Mouse (Mus musculus) cerebellum, adult 9-10 months (tissue): Measurements from ENCODE around the gene Gm20489.

Experiments used
- DNase-seq: peaks from one replicate; pipeline ENCODE4 v3.0.0; 2022

Gm20489 gene

DNA sequence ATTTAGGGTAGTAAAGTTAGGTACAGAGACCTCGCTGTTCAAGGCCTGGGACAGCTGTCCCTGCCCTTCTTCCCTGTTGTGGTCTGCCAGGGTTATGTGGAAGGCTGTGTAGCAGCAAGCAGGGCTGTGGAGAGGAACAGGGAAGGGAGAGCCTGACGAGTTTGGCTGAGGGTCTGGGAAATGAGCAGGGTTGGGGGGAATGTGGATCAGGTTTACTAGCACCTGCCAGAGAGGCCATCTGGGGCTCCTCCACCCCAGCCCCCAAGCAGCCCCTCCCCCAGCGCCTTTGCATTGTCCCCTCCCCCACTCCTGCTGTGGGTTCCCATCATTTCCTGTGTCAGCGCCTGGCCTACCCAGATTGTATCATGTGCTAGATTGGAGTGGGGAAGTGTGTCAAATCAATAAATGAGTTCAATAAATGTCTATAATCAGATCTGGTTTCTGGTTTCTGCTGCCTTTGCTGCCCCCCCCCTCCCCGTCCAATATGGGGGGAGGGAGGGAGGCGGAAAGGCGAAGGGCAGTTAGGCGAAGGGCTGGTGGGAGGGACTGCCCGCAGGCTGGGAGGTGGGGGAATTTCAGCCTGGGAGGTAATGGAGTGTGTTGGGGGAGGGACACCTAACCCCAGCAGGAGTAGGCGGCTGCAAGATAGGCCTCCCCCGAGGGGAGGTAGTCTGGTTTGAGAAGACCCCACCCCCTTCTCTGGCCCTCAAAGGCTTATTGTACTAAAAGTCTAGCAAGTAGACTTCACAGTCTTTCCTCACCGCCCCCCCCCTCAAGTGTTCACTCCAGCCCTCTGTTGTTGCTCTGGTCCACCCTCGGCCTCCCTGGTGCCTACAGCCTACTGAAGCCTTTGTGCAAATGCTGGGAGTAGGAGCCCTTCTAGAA is 8.1 kb downstream of the Gm20489 start:
- DNase-seq: no peak

DNA sequence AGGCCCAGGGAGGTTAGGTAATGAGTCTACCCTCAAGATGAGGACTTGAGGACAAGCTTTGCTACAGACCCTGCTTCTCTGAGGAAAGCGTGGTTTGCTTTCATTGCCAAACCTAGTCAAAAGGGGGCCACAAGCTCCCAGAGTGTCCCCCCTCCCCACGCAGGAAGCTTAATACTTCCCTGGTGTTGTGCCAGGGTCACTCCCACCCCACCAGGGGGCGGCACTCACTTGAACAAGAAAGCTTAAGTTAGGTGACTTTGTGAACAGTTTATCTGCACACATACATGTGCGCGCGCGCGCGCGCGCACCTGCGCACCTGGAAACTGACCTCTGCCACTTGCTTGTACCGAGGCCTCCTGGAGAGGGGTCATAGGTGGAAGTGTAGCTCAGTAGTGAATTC is 12.2 kb downstream of the Gm20489 start:
- no peak for DNase-seq

DNA sequence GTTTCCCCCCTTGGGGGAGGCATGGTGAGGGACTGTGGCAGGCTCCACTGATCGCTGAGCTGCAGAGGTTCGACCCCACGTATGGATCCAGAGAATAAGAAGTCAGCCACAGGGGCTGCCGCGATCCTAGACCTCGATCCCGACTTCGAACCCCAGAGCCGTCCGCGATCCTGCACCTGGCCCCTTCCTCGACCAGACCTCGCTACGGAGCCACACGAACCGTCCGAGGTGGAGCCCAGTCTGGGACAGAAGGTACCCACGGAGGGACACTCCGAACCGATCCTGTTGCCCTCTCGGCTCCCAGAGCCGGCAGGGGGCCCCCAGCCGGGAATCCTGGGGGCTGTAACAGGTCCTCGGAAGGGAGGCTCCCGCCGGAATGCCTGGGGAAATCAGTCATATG is 14.1 kb downstream of the Gm20489 start:
- no peak for DNase-seq

DNA sequence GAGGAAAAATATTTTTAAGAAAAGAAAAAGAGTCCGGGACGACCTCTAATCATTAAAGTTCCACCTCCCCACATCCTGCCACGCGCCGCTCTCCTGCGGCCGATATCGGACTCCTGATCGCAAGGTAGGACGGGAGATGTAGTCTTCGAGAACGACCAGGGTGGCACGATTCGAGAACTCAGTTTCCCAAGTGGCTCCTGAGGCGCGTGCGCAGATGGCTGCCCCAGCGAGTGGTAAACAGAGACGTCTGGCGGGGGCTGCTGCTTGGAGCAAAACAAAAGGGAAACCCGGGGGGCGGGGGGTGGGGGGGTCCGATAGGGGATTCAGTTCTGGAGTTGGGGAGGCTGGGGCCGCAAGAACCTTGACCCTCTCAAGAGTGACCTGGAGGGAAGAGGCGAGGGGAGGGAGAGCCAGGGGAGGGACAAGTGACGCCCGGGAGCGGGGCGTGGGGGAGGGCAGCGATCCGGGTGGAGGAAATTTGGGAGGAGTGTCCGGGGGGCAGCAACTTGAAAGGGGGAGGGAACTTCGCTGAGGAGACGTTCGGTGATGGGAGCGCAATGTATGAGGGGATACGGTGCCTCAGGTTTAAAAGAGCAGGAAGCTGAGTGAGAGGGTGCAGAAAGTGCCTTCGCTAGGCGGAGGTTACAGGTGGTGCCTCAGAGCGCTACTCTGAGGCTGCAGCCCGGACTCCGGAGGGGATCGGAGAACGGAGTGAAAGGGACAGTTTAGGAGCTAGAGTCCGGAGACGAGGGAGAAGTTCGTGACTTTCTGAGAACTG is 14.7 kb downstream of the Gm20489 start, which contains the start of gene Foxo4:
TSS of gene Foxo4 (plus strand) at position 577 of the 778 bp plus-strand sequence.
- peak; percentile 90 for DNase-seq

DNA sequence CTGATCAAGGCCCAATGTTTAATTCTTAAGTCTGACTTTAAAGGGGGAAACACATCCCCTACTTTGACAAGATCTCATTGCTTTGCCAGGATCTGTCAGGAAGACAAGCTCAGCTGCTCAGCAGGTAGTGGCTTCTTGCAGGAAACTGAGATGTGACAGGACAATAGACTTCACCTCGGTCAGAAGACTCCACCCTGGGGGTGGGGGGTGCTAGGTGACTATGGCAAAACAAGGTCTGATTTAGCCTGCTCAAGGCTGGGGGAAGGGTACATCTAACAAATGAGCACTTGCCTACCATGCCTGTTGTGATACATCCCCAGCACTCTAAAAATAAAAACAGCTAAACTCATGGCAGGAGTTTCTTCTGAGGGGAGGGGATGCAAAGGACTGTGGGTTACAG is 23.8 kb downstream of the Gm20489 start:
- no peak for DNase-seq

DNA sequence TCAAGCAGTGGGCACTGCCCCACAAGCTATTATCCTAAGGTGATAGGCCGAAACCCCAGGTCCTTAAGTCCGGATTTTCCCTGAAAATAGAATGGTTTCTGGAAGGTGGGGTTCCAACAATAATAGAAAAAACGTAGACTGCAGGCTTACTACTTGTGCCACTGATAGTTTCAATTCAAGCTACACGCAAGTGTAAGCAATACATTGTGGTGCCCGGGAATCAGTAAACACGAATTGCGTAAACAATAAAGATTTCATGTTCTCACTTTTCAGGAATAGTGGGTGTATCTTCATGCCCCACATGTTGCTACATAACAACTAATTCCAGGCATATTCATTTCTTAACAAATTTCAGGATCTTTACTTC is 46.0 kb downstream of the Gm20489 start:
- no peak for DNase-seq

DNA sequence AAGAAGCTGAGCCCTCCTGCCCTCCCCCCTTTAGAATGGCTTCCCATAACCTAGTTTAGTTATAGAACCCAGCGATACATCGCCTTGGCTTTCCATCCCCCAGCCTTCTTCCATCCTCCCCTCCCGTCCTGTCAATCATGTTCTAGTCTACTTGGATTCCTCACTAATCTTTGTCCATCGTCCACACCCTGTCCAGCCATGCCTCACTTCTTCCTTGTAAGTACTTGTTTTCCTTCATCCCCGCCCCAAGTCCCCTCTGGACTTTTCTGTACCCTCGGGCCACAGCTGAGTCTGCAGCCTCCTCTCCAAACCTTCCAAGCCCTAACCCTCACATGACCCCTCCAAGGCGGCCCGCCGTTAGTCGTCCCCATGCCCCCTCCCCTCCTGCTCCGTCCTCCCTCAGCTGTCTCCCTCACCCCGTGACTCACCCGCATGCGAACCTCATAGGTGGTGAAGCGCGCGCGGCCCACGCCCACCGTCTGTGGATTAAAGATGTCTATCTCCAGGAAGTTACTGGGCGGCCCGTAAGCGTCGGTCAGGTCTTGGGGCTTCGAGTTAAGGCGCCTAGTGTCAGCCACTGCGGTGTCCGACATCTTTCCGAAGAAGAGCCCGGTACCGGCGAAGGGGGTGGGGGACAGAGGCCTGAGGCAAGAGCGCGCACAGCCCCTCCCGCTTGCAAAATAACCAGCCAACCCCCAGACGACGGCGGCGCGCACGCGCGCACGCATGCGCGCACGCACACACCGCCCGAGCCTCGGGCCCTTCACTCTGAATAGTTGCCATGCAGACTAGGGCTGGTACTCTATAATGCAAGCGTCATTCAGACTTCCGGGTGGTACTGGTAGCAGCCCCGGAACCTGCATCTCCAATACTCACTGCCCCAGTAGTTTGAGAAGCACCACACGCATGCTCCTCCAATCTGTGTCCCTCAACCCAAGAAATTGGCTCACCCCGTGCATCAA is 46.7 kb downstream of the Gm20489 start, which contains the start of gene Snx12:
TSS of gene Snx12 (minus strand) at position 730 of the 962 bp plus-strand sequence.
- peak; percentile 95 for DNase-seq
